Mouse (Mus musculus) 3T3-L1 (cell line): ENCODE results near the gene Ttc13.

Experiments used
- DNase-seq: peaks from one replicate; pipeline ENCODE4 v3.0.0-alpha.2; 2015; ENCODE audit warnings: low read depth, low spot score

Ttc13 gene

GRCm38 (mm10) chr8:124704376-124704775 is 17.4 kb downstream of the Ttc13 start:
- DNase-seq = no peak

DNA sequence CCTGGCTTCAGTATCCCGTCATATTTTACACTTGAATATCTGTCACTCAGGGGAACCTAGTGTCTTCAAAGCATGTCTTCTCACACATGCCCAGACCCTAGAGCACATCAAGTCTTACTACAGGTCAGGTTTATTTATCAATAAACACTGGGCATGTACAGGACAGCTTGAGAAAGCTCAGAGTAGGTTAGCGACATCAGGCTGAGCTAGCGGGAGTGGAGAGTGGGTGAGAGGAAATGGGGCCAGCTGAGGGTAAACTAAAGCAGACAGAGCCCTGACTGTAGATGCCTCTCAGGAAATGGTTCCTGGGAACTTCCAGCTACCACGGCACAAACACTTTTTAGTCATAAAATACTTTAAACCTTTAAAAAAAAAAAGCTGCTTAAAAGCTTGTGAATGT is 18.3 kb downstream of the Ttc13 start:
- DNase-seq = no peak

DNA sequence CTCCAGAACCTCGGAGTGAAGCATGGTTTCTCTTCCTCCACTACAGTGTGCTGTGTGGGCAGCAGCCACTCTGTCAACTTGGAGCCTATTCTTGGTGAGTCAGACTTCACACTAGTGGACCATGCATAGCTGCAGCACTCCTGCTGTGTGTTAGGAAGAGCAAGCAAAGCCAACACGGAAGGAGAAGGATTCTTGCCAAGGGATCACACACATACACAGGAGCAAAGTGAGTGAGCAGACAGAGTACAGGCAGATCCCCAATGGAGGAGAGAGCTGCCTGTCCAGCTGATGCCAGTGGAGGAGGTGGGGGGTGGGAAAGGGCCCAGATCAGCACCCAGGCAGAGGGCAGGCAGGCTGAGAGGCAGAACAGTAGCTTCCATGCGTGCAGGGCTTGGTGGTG is 19.6 kb downstream of the Ttc13 start:
- DNase-seq = peak; percentile 9

DNA sequence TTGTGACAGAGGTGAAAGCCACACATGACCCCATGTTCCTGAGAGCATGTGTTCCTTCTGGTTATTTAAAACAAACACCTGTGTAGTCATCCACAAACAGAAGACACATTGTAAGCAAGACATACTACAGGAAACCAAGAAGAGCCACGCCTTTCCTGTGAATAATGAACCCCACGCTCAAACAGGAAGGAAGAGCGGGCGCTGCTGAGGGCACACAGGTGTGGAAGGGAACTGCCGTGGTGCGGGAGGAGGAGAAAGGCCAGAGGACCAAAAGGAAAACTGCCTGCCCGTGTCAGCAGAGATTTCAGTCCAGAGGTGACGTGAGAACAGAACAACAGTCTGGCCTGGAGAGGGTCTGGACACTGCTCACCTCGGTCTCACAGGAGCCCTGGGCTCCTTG is 20.8 kb downstream of the Ttc13 start:
- no peak for DNase-seq

- DNase-seq = no peak
Observed at GRCm38 (mm10) chr8:124700271-124700670, 21.5 kb downstream of the Ttc13 start.

- DNase-seq = no peak
Observed at GRCm38 (mm10) chr8:124695424-124696100, 26.2 kb downstream of the Ttc13 start.

GRCm38 (mm10) chr8:124691706-124692105 is 30.1 kb downstream of the Ttc13 start:
- DNase-seq = no peak

DNA sequence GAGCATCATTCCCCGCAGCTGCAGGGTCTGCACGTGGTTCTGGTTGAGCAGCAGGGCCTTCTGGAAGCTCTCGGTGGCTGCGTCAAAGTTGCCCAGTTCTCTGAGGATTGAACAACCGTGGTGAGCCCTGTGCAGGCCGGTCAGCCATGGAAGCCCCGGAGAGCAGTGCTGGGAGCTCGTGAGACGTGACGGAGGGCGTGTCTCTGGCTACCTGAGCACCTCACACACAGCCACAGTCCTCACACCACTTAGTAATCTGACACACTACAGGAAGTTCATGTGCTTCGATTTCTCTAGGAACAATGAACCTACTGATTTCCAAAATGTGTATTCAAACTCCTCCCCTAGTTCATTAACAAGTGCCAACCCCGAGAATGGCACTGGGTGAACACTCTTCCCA is 32.9 kb downstream of the Ttc13 start:
- no peak for DNase-seq

GRCm38 (mm10) chr8:124682218-124682617 is 39.6 kb downstream of the Ttc13 start:
- DNase-seq = no peak

- no peak for DNase-seq
Observed at GRCm38 (mm10) chr8:124681792-124682157, 40.0 kb downstream of the Ttc13 start.

DNA sequence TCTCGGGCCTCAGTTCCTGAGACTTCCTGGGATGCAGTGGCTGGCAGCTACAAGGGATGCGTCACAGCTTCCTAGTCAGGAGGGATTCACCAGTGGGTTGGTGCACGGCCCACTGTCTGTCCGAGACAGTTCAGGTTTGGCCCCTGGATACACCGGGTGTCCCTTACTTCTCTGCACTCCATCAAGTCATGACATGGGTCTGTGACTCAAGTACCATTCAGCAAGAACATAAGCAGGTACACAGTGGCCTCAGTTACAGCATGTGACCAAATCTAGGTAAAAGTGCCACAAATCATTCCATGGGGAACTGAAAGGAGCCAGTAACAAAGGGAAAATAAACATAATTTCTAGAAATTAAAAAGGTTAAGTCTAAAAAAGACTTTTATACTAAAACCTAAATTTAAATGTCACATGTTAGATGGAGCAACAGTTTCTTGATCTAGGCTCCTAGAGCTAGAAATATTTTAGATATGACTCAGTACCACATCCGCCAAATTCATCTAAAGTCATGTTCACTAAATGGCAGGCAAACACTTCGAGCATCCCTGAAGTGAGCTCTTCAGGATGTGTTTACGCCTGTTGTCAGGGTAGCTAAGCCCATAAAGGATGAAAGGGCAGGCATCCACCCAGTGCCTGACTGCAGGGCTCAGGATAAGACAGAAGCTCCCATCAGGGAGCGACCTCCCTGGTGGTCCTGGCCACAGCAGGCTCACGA is 40.5 kb downstream of the Ttc13 start:
- no peak for DNase-seq

- no peak for DNase-seq
Observed at GRCm38 (mm10) chr8:124678246-124678645, 43.5 kb downstream of the Ttc13 start.

GRCm38 (mm10) chr8:124677486-124677885 is 44.3 kb downstream of the Ttc13 start:
- DNase-seq = peak; percentile 92

- no peak for DNase-seq
Observed at GRCm38 (mm10) chr8:124677078-124677477, 44.7 kb downstream of the Ttc13 start.

GRCm38 (mm10) chr8:124676661-124677060 is 45.1 kb downstream of the Ttc13 start:
- no peak for DNase-seq

DNA sequence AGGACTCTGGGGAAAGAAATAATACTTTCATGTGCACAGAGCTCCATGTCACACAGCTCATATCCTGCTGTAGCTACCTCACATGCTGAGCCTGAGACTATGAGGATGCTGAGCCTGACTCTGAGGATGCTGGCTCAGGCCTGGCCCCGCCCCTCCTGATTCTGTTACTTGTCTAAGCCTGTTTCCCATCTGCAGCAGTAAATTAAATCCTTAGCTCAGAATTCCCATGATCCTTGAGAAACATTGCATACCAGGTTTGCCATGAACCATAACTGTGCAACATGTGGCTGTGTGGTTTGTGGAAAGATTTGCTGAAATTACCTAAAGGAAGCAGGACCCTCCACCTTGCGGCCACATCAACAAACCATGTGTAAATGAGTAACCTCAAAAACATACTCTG is 49.4 kb downstream of the Ttc13 start:
- DNase-seq = no peak

DNA sequence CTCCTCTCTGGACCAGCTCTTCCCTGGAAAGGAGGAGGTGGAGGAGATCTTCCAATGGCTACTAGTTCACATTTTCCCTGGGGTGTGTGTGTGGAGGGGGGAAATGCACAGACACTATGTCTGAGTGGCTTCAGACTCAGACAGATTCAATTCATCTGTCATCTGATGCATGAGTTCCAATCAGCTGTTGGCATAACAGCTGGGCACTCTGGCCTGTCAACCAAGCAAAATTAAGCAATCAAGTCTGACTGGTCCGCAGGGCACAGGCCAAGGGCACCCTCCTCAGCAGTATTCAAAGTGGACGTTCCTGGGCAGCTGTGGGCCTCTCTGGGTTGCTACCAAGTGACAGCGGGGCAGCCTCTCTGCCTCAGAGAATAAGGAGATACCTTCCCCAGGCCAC is 53.0 kb downstream of the Ttc13 start:
- DNase-seq = no peak

DNA sequence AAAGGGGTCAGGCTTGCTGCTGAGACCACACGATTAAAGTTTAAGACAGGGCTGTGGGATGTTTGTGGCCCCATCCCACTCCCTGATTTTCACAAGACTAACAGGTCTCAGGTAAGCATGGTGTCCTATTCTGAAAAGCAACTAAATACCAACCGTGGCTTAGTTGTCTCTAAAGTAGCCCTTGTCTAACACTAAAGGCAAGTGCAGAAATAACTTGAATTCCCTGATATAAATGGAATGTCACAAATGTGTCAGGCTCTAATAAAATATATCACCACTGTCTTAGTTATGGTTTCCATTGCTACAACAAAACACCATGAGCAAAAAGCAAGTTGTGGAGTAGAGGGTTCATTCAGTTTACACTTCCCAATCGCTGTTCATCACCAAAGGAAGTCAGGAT is 57.4 kb downstream of the Ttc13 start:
- no peak for DNase-seq

- no peak for DNase-seq
Observed at GRCm38 (mm10) chr8:124663874-124664230, 57.9 kb downstream of the Ttc13 start.

DNA sequence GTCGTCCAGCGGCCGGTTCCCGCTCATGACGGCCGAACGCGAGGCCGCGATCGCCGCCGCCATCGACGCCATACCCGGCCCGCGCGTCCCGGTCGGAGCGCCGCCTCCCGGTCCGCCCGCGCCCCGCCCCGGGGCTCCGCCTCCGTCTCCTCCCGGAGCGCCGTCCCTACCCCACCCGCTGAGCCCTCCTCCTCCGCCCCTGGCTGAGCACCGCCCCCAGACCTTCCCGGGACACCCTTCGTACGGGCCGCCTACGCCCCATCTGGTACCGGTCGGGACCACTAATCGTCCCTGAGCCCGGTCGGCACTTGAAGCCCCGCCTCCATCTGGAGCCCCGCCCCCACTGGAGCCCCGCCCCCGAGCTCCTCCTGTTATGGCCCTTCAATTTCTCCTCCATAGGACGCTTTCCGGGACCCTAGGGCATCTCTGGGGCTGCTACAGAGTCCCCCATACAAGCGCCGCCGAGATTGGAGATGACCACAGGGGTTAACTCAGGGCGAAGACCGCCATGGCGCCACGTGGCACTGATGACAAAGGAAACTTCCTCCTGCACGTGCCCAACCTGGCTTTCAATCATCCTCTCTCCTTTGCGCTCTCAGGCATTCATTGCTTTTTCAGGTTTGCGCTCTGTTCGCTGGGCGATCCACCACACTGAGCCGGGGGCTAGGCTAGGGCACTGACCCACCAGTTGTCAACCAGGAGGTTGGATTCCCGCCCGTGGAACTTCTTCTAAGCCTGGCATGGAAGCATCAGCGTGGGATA is 58.5 kb downstream of the Ttc13 start, which contains the start of gene 2310022B05Rik:
Gene 2310022B05Rik (minus strand): TSS at position 258 of the 762 bp plus-strand sequence.
- DNase-seq = peak; percentile 93

- DNase-seq = peak; percentile 50
Observed at GRCm38 (mm10) chr8:124662446-124663111, 59.2 kb downstream of the Ttc13 start.

- peak; percentile 52 for DNase-seq
Observed at GRCm38 (mm10) chr8:124661781-124662180, 60.0 kb downstream of the Ttc13 start.
